Mouse (Mus musculus) ES-Bruce4 (cell line): ENCODE data around the gene Hpf1.

ENCODE experiments used
- CTCF ChIP-seq: IDR thresholded peaks from one replicate; pipeline ENCODE4 v1.8.1; 2011; ENCODE audit warnings: low read depth, low read length
- POLR2A ChIP-seq: IDR thresholded peaks from one replicate; pipeline ENCODE4 v1.8.1; 2011; ENCODE audit warnings: low read length; ENCODE audit not compliant: insufficient read depth

DNA sequence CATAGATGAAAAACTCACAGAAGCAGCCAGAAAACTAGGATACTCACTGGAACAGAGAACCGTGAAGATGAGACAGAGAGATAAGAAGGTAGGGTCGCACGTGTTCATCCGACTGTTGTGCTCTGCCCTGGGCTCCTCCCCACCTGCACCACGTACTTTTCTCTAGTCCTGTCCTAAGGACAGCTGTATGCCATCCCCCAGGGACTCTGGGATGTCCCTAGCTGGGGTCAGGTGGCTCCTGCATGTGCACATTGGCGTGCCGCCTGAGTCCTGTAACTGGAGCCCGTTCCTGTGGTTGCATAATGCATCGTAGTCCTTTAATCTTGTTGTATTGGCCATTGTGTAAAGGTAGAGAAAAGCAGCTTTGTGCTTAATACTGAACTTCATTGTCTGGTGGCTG lies 9.9 kb downstream of the Hpf1 start:
- TF ChIP-seq POLR2A (no peak), CTCF (no peak)
